Mouse (Mus musculus) heart, embryonic 10.5 days (tissue): Measurements from ENCODE around the gene Zscan20. TPM values are rescaled to one million over a fixed set of nuclear protein-coding genes. Genes with fewer than 3 reads are reported as not detected.
"Not testable (repeated sequence)": the region's sequence is repeated elsewhere in the genome, so short reads cannot be mapped to it uniquely, and the experiment has no call there.

Source experiments
- DNase-seq: peaks from one replicate; pipeline ENCODE4 v3.0.0-alpha.2; 2017; ENCODE audit warnings: low spot score
- H3K27ac ChIP-seq: fragments of 300-500 bp; sonication (generic); 2 replicates; pipeline ENCODE4 v1.5.1; 2016; ENCODE audit warnings: mild to moderate bottlenecking
- H3K27me3 ChIP-seq: fragments of 300-500 bp; sonication (generic); 2 replicates; pipeline ENCODE4 v1.6.1; 2016; ENCODE audit warnings: mild to moderate bottlenecking; ENCODE audit not compliant: poor library complexity, insufficient read depth, severe bottlenecking
- H3K36me3 ChIP-seq: fragments of 300-500 bp; sonication (generic); 2 replicates; pipeline ENCODE4 v1.6.1; 2016; ENCODE audit warnings: mild to moderate bottlenecking, moderate library complexity
- H3K4me1 ChIP-seq: fragments of 300-500 bp; sonication (generic); 2 replicates; pipeline ENCODE4 v1.6.1; 2016; ENCODE audit warnings: mild to moderate bottlenecking
- H3K4me3 ChIP-seq: fragments of 300-500 bp; sonication (generic); 2 replicates; pipeline ENCODE4 v1.5.1; 2016; ENCODE audit warnings: mild to moderate bottlenecking, moderate library complexity
- H3K9me3 ChIP-seq: fragments of 300-500 bp; sonication (generic); 2 replicates; pipeline ENCODE4 v1.6.1; 2016; ENCODE audit warnings: mild to moderate bottlenecking, moderate library complexity
- WGBS: fragments of 180-500 bp; shearing (Covaris S2); methylation state at CpG from one replicate; pipeline ENCODE4 v1.1.7; 2016; 5-methylcytosine and 5-hydroxymethylcytosine counted together
- polyA plus RNA-seq: library from polyadenylated mRNA; unstranded; fragments of >200 nt; fragmentation: Nextera tagmentation; extraction: Ambion mirVana; gene quantifications from 2 replicates; pipeline ENCODE4 v1.2.1, GENCODE M21; 2016

Gene Zscan20
- polyA plus RNA-seq, 1 experiment from 2014 or later: 5.1 TPM

DNA sequence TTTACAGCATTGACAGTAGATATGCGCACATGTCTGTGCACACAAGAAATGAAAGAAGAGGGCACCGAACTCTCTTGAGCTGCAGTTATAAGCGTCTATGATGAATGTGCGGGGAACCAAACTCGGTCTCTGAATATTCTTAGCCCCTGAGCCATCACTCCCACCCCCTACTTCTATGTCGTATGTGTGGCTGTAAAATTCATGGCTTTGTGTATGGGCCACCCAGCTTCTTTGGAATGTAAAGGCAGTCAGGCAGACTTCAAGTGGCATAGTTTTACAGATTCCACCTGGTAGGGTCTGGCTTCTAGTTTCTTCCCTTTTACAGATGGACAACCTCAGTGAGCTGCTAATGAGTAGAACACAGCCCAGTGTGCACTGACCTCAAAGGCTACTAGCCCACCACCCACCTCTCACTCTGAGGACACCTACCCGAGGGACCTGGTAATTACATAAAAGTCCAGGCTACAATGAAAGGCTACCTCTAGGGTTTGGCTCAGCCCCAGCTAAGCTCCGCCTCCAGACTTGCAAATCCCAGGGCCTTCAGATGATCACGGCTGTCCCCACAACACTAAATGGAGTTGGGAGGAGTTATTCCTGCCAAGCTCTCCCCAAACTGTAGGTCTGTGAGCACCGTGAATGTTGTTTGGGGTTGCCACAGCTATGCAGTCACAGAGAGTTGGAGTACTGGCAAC is 26.1 kb upstream of the Zscan20 start:
- H3K4me1 ChIP-seq: peaks cover 52% of the 10 kb centered on the region
- DNase-seq: peak; percentile 74
- no peak overlapping the region for H3K4me3 ChIP-seq
- no peaks in the 10 kb centered on the region for H3K9me3 ChIP-seq
- H3K27me3 ChIP-seq: no peaks in the 10 kb centered on the region
- WGBS: 59% methylated on average over 10 of the region's 10 CpGs
- no peak overlapping the region for H3K27ac ChIP-seq
- H3K36me3 ChIP-seq: no peaks in the 10 kb centered on the region

- Histone ChIP-seq H3K27ac (no peak overlapping the region), H3K4me1 (peaks cover 50% of the 10 kb centered on the region), H3K36me3 (no peaks in the 10 kb centered on the region), H3K9me3 (no peaks in the 10 kb centered on the region), H3K27me3 (no peaks in the 10 kb centered on the region), H3K4me3 (no peak overlapping the region)
- no peak for DNase-seq
- 80% methylated on average over 7 of the region's 7 CpGs for WGBS
Observed at GRCm38 (mm10) chr4:128635451-128635850, 25.6 kb upstream of the Zscan20 start.

DNA sequence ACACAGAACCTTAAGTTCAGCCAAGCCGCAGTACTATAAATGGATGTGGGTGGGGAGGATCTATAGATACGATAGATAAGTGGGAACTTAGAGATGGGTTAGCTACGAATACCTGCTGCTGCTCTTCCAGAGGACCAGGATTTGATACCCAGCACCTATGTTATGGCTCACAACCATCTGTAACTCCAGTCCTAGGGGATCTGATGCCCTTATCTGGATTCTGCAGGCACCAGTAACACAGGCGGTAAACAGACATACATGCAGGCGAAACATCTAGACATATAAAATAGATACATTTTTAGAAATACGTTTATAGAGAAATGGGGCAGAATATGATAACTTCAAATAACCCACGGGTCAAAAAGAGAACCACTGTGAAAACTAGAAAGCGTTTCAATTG is 11.2 kb upstream of the Zscan20 start:
- 82% methylated on average over 8 of the region's 8 CpGs for WGBS
- no peaks in the 10 kb centered on the region for H3K36me3 ChIP-seq
- DNase-seq: no peak
- H3K4me3 ChIP-seq: no peak overlapping the region
- H3K4me1 ChIP-seq: peaks cover 22% of the 10 kb centered on the region
- H3K9me3 ChIP-seq: no peaks in the 10 kb centered on the region
- H3K27ac ChIP-seq: no peak overlapping the region
- H3K27me3 ChIP-seq: peaks cover 25% of the 10 kb centered on the region

- Histone ChIP-seq H3K4me3 (no peak overlapping the region), H3K27ac (no peak overlapping the region), H3K4me1 (peaks cover 22% of the 10 kb centered on the region), H3K27me3 (peaks cover 30% of the 10 kb centered on the region), H3K36me3 (no peaks in the 10 kb centered on the region), H3K9me3 (no peaks in the 10 kb centered on the region)
- DNase-seq: no peak
- WGBS: 80% methylated on average over 6 of the region's 6 CpGs
Observed at GRCm38 (mm10) chr4:128620572-128620971, 10.7 kb upstream of the Zscan20 start.

DNA sequence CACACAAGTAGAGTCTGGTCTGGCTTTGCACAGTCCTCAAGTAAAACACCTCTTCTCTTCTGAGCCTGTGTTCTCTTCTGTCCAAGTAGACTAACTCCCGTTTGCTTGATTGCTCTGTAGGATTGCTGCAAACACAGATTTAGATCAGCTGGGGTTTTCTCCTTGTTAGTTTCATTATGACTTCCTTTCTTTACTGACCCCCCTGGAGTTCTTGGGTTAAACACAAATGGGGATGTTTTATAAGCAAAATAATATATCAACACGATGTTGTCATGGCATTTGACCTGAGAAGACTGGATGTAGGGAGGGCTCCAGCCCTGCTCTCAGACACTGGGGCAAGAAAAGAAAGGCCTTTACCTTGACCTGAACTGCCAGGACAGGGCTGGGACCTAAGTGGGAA is 9.1 kb upstream of the Zscan20 start:
- Histone ChIP-seq H3K27ac (no peak overlapping the region), H3K4me3 (no peak overlapping the region), H3K9me3 (no peaks in the 10 kb centered on the region), H3K27me3 (peaks cover 35% of the 10 kb centered on the region), H3K4me1 (peaks cover 22% of the 10 kb centered on the region), H3K36me3 (no peaks in the 10 kb centered on the region)
- DNase-seq: no peak
- WGBS: 52% methylated on average over 2 of the region's 2 CpGs

GRCm38 (mm10) chr4:128618246-128618911 is 8.5 kb upstream of the Zscan20 start, which contains the start of gene Tlr12:
Tlr12 (minus strand) TSS chr4:128618619.
- WGBS: 56% methylated on average over 15 of the region's 15 CpGs
- no peak for DNase-seq
- no peaks in the 10 kb centered on the region for H3K9me3 ChIP-seq
- H3K4me1 ChIP-seq: peaks cover 22% of the 10 kb centered on the region
- no peak within 1 kb of the TSS for H3K4me3 ChIP-seq
- 0 out of 2 replicates have a peak within 1 kb of the TSS, but pooled peaks have one; percentile 12 for H3K27ac ChIP-seq
- H3K27me3 ChIP-seq: peaks cover 35% of the 10 kb centered on the region
- H3K36me3 ChIP-seq: no peaks in the 10 kb centered on the region

DNA sequence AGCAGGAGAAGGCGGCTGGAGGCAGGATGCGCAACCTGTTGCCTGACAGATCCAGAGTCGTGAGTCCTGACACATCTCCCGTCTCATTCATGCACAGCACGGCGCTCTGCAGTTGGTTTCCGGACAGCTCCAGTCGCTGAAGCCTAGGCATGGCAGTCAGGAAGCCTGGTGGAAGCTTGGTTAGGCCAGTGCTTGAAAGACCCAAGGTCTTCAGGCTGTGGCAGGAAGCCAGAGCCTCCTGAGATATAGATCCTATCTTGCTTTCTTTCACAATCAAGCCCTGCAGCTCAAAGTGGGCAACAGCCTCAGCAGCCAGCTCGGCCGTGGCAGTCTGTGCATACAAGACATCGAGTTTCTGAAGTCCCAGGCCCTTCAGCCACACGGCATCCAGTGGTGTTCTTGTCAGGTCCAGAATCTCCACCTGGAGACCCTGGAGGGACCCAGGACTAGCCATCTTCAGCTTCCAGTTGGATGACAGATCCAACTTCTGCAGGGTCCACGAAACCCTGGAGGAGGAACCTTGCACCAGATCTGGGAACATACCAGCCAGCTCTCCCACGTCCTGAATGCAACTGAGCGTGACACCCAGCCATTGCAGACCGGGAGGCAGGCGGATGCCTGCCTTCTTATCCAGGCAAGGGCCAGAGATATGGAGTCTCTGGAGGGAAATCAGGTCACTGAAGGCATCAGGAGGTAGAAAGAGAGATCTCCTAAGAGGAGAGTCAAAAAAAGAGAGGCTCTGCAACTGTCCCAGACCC is 7.6 kb upstream of the Zscan20 start:
- H3K4me1 ChIP-seq: peaks cover 22% of the 10 kb centered on the region
- DNase-seq: no peak
- H3K4me3 ChIP-seq: no peak overlapping the region
- peaks cover 35% of the 10 kb centered on the region for H3K27me3 ChIP-seq
- 47% methylated on average over 17 of the region's 17 CpGs for WGBS
- no peaks in the 10 kb centered on the region for H3K9me3 ChIP-seq
- no peaks in the 10 kb centered on the region for H3K36me3 ChIP-seq
- 0 out of 2 replicates have a peak overlapping the region, but pooled peaks have one; percentile 12 for H3K27ac ChIP-seq

DNA sequence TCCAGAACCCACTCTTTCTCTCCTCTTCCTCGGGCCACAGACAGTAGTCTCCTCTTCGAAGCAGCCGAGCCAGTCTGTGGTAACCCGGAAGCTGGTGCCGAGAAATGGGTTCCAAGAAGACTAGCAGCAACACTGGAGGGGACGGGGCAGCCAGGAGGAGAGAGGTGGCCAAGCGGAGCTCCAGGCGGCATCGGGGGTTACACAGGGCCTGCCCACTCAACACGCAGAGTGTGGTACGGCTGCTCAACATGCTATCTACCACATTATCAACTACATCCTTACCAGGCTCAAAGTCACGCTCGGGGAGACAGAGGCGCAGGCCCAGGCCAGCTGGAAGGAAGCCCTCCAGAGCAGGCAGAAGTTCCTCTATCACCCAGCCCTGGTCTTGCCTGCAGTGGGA is 5.9 kb upstream of the Zscan20 start:
- 82% methylated on average over 14 of the region's 14 CpGs for WGBS
- Histone ChIP-seq H3K36me3 (no peaks in the 10 kb centered on the region), H3K4me3 (no peak overlapping the region), H3K9me3 (no peaks in the 10 kb centered on the region), H3K4me1 (peaks cover 23% of the 10 kb centered on the region), H3K27me3 (peaks cover 35% of the 10 kb centered on the region), H3K27ac (0 out of 2 replicates have a peak overlapping the region, but pooled peaks have one; percentile 0)
- no peak for DNase-seq

GRCm38 (mm10) chr4:128613326-128613725 is 3.4 kb upstream of the Zscan20 start:
- WGBS: 21% methylated on average over 8 of the region's 8 CpGs
- Histone ChIP-seq H3K9me3 (no peaks in the 10 kb centered on the region), H3K4me3 (no peak overlapping the region), H3K36me3 (no peaks in the 10 kb centered on the region), H3K27me3 (peaks cover 31% of the 10 kb centered on the region), H3K4me1 (peaks cover 32% of the 10 kb centered on the region), H3K27ac (no peak overlapping the region)
- no peak for DNase-seq

- H3K4me3 ChIP-seq, H3K9me3 ChIP-seq, H3K36me3 ChIP-seq, DNase-seq, H3K27ac ChIP-seq: not testable (repeated sequence)
- peaks cover 21% of the 10 kb centered on the region for H3K4me1 ChIP-seq
- peaks cover 16% of the 10 kb centered on the region for H3K27me3 ChIP-seq
- 79% methylated on average over 3 of the region's 3 CpGs for WGBS
Observed at GRCm38 (mm10) chr4:128611726-128612125, 1.8 kb upstream of the Zscan20 start.

- Histone ChIP-seq H3K4me1 (peaks cover 19% of the 10 kb centered on the region), H3K27ac (peak overlapping the region; percentile 23; the same call in 1 of the 2 replicates), H3K9me3 (no peaks in the 10 kb centered on the region), H3K27me3 (peaks cover 6% of the 10 kb centered on the region), H3K4me3 (peak overlapping the region; percentile 74), H3K36me3 (0 out of 2 replicates have a peak, but pooled peaks cover 3% of the 10 kb centered on the region)
- WGBS: 29% methylated on average over 10 of the region's 10 CpGs
- DNase-seq: no peak
Observed at GRCm38 (mm10) chr4:128610706-128611105, 808 bp upstream of the Zscan20 start.

- H3K9me3 ChIP-seq: no peaks in the 10 kb centered on the region
- no peaks in the 10 kb centered on the region for H3K27me3 ChIP-seq
- H3K36me3 ChIP-seq: peaks cover 8% of the 10 kb centered on the region
- H3K4me3 ChIP-seq: peak overlapping the region; percentile 74
- peak; percentile 78 for DNase-seq
- H3K27ac ChIP-seq: peak overlapping the region; percentile 88
- 10% methylated on average over 27 of the region's 27 CpGs for WGBS
- H3K4me1 ChIP-seq: peaks cover 19% of the 10 kb centered on the region
Observed at GRCm38 (mm10) chr4:128609276-128609924, 498 bp downstream of the Zscan20 start.
